Mouse (Mus musculus) kidney, adult 18-20 months (tissue): Measurements from ENCODE around the gene Ust.

Experiments used
- DNase-seq: peaks from one replicate; pipeline ENCODE4 v3.0.0; 2021

Gene Ust

GRCm38 (mm10) chr10:8427671-8428364, 90.8 kb downstream of the Ust start:
- no peak for DNase-seq

GRCm38 (mm10) chr10:8419496-8420009, 99.1 kb downstream of the Ust start:
- DNase-seq, result no peak

GRCm38 (mm10) chr10:8415474-8415873, 103.2 kb downstream of the Ust start:
- no peak for DNase-seq

GRCm38 (mm10) chr10:8415036-8415435, 103.6 kb downstream of the Ust start:
- no peak for DNase-seq

- no peak for DNase-seq
Measured at GRCm38 (mm10) chr10:8405141-8405540, 113.5 kb downstream of the Ust start.

- DNase-seq, result no peak
Measured at GRCm38 (mm10) chr10:8392226-8392625, 126.4 kb downstream of the Ust start.

- no peak for DNase-seq
Measured at GRCm38 (mm10) chr10:8391264-8391748, 127.3 kb downstream of the Ust start.

GRCm38 (mm10) chr10:8388239-8388638, 130.4 kb downstream of the Ust start:
- DNase-seq, result no peak

GRCm38 (mm10) chr10:8369894-8370500, 148.6 kb downstream of the Ust start:
- no peak for DNase-seq

- no peak for DNase-seq
Measured at GRCm38 (mm10) chr10:8365816-8366215, 152.8 kb downstream of the Ust start.

- DNase-seq, result no peak
Measured at GRCm38 (mm10) chr10:8364182-8364581, 154.4 kb downstream of the Ust start.

- DNase-seq, result no peak
Measured at GRCm38 (mm10) chr10:8363281-8363680, 155.3 kb downstream of the Ust start.

GRCm38 (mm10) chr10:8358286-8359045, 160.2 kb downstream of the Ust start:
- DNase-seq, result no peak

GRCm38 (mm10) chr10:8353534-8353933, 165.1 kb downstream of the Ust start:
- no peak for DNase-seq

- DNase-seq, result no peak
Measured at GRCm38 (mm10) chr10:8350626-8351025, 168.0 kb downstream of the Ust start.

- no peak for DNase-seq
Measured at GRCm38 (mm10) chr10:8347497-8347896, 171.1 kb downstream of the Ust start.

GRCm38 (mm10) chr10:8342556-8342955, 176.1 kb downstream of the Ust start:
- no peak for DNase-seq

GRCm38 (mm10) chr10:8339645-8340428, 178.8 kb downstream of the Ust start:
- DNase-seq, result no peak

- no peak for DNase-seq
Measured at GRCm38 (mm10) chr10:8336601-8337000, 182.0 kb downstream of the Ust start.

GRCm38 (mm10) chr10:8330958-8331357, 187.7 kb downstream of the Ust start:
- no peak for DNase-seq

GRCm38 (mm10) chr10:8330006-8330405, 188.6 kb downstream of the Ust start:
- DNase-seq, result no peak

GRCm38 (mm10) chr10:8323304-8323765, 195.3 kb downstream of the Ust start:
- peak; percentile 46 for DNase-seq

- no peak for DNase-seq
Measured at GRCm38 (mm10) chr10:8320771-8321170, 197.9 kb downstream of the Ust start.
